Mouse (Mus musculus): ENCODE data around the gene Clcnka. TPM values are rescaled to one million over a fixed set of nuclear protein-coding genes. Genes with fewer than 3 reads are reported as not detected.

The Clcnka gene
- not detected in 2 replicates for polyA plus RNA-seq (2015; fragmentation: Nextera tagmentation; extraction: Ambion mirVana)

DNA sequence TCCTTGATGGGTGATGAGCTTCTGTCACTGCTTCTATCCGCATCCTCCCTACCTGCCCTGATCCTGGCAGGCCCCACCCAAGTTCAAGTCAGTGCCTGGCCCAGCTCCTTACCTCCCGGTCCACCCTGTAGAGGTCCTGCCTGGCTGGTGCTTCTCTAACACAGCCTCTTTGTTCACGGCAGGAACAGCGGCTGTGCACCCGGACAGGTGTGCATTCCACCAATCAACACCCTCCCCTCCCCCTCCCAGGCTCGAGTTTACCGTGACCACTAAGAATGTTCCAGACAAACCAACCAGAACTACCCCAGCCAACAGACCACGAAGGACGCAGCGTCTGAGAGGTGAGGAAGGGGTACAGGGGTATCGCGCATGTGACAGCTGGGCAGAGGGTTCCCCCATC lies at the start of gene Clcnka:
Clcnka (minus strand) TSS at position 180 of the 400 bp plus-strand sequence.

GRCm38 (mm10) chr4:141444451-141445327 lies 46.2 kb upstream of the Clcnka start, which contains the start of gene Zbtb17:
Gene Zbtb17, plus strand, starts transcription at chr4:141444654.

GRCm38 (mm10) chr4:141435974-141436373 lies 37.5 kb upstream of the Clcnka start, which contains the start of gene Srarp:
Gene Srarp, minus strand, starts transcription at chr4:141436105.

DNA sequence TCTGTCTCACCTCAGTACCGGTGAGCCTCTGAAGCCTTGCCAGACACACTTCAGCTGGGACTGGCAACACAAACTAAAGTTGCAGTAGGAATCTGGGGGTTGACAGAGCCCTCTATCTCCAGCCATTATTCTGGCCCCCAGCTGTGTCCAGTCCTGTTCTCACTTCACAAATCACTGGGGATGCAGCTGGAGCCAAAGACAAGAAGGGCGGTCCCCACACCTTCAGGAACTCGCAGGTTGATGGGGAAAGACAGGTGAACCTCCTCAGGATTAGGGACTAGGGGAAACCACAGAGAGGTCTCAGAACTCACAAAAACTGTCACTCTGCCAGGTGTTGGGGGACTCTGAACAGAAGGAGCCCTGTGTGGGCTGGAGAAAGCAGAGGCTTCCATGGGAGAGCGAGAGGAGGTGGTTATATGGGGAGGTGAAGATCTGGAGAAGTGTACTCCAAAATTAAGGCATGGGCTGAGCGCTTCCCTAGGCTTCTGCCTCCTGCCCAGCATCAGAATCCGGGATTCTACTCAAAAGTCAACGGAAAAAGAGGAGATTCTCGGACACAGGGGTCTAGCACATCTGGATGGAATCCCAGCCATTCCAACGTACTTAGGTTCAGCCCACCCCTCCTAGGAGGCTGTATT lies 21.8 kb upstream of the Clcnka start, which contains the start of gene Hspb7:
Hspb7 (plus strand) TSS at position 588 of the 638 bp plus-strand sequence.

GRCm38 (mm10) chr4:141415924-141416323 lies 17.4 kb upstream of the Clcnka start, which contains the start of gene Clcnkb:
Gene Clcnkb, minus strand, starts transcription at chr4:141416014.

DNA sequence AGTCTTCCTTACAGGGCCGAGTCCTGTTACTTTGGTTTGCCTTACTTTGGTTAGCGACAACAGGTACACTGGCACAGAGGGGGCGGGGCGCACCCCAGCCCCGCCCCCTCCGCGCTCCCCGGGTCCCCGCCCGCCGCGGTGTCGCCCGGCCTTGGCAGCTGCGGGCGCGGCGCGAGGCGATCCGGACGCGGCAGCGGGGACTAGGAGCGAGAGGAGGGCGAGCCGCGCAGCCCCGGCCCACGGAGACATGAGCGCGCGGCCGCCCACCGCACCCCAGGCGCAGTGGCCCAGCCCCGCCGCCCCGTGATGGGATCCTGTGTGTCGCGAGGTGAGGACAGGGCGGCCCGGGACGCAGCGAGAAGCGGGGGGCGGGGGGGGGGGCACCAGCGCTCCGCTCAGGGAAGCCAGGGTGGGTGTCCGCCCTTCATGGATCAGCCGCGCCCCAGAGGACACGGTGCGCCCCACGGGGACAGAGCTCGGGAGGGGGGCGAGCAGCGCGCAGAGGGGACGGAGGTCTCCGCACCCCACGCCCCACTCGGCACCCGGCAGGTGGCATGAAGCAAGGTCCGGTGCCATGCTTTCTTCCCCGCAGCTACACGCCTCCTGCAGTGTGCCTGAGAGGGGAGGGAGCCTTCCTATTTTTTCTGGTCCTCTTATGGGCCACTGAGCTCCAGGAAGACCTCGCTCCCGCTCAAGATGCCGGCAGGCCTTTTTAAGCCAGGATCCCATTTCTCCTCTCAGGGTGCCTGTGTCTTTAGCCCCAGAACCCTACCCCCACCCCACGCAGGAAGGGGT lies 30.3 kb downstream of the Clcnka start, which contains the start of gene Fam131c:
Fam131c (plus strand) TSS at position 224 of the 795 bp plus-strand sequence.

Other genes with a start within 250 kb of the Clcnka start
- 1.7 and 2.3 TPM in 2 replicates for gene Rsg1, start 184.8 kb downstream of the Clcnka start, polyA plus RNA-seq (2015; fragmentation: Nextera tagmentation; extraction: Ambion mirVana)
- gene Arhgef19, start 159.2 kb downstream of the Clcnka start, polyA plus RNA-seq (2015; fragmentation: Nextera tagmentation; extraction: Ambion mirVana): 0.42 and 0.90 TPM in 2 replicates
- 0.52 and 0.89 TPM in 2 replicates for gene Epha2, start 97.5 kb downstream of the Clcnka start, polyA plus RNA-seq (2015; fragmentation: Nextera tagmentation; extraction: Ambion mirVana)
- gene Fam131c, start 30.5 kb downstream of the Clcnka start, polyA plus RNA-seq (2015; fragmentation: Nextera tagmentation; extraction: Ambion mirVana): 0.11 TPM in 1 of 2 replicates, not detected in the other
- 0.12 TPM in 1 of 2 replicates, not detected in the other for gene Clcnkb, start 17.3 kb upstream of the Clcnka start, polyA plus RNA-seq (2015; fragmentation: Nextera tagmentation; extraction: Ambion mirVana)
- gene Hspb7, start 22.1 kb upstream of the Clcnka start, polyA plus RNA-seq (2015; fragmentation: Nextera tagmentation; extraction: Ambion mirVana): 0.30 and 0.42 TPM in 2 replicates
- not detected in 2 replicates for gene Srarp, start 37.4 kb upstream of the Clcnka start, polyA plus RNA-seq (2015; fragmentation: Nextera tagmentation; extraction: Ambion mirVana)
- 9.6 and 13.1 TPM in 2 replicates for gene Zbtb17, start 45.9 kb upstream of the Clcnka start, polyA plus RNA-seq (2015; fragmentation: Nextera tagmentation; extraction: Ambion mirVana)
- 6.7 and 7.7 TPM in 2 replicates for gene Spen, start 139.9 kb upstream of the Clcnka start, polyA plus RNA-seq (2015; fragmentation: Nextera tagmentation; extraction: Ambion mirVana)
- 12.8 and 15.0 TPM in 2 replicates for gene Fblim1, start 207.4 kb upstream of the Clcnka start, polyA plus RNA-seq (2015; fragmentation: Nextera tagmentation; extraction: Ambion mirVana)
- 0.57 TPM in 2 replicates for gene Tmem82, start 219.9 kb upstream of the Clcnka start, polyA plus RNA-seq (2015; fragmentation: Nextera tagmentation; extraction: Ambion mirVana)
- gene Slc25a34, start 225.1 kb upstream of the Clcnka start, polyA plus RNA-seq (2015; fragmentation: Nextera tagmentation; extraction: Ambion mirVana): 0.14 and 0.15 TPM in 2 replicates

All from spleen, postnatal 0 days (tissue).